Comparison of ENCODE assay signal across 18 mouse cellular contexts in the genomic region with DNA sequence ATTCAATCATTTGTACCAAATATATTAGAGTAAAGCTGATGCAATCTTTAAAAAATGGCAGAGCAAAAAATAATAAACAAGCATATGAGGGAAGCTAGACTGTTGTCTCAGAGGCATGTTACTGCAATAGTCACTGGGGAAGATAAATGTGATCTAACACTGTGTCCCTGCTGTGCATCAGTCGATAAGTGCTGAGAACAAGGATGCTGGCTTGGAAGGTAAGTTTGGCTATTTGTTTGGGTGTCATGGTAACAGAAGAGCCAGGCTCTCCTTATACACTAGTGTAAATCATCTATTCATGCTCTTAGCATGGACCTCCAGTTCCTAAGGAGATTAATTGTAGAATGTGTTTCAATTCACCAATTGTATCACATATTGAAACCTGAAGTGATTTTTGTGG.
"Had no signal": no experiment of that assay in that cellular context is flagged by ENCODE, and none has a peak within 500 bp of the region (broad histone marks: within the 10 kb centered on the region; RNA-seq: fewer than 3 reads in every experiment).

No protein-coding gene starts in this region.

- ATAC-seq: liver, embryonic 12.5 days had no signal

- H3K27me3 ChIP-seq: limb, embryonic 13.5 days; liver, embryonic 12.5 days; liver, embryonic 15.5 days; lung, embryonic 15.5 days; megakaryocyte, embryonic 14.5 days; neural tube, embryonic 12.5 days; neural tube, embryonic 15.5 days had no signal

- H3K4me2 ChIP-seq: limb, embryonic 13.5 days; liver, embryonic 12.5 days; liver, embryonic 15.5 days; lung, embryonic 15.5 days; neural tube, embryonic 12.5 days; neural tube, embryonic 15.5 days had no signal

- H3K36me3 ChIP-seq: limb, embryonic 10.5 days; limb, embryonic 13.5 days; liver, embryonic 12.5 days; liver, embryonic 15.5 days; lung, embryonic 15.5 days; neural tube, embryonic 12.5 days; neural tube, embryonic 15.5 days had no signal

- H3K4me3 ChIP-seq: limb, embryonic 10.5 days; limb, embryonic 13.5 days; liver, embryonic 12.5 days; liver, embryonic 15.5 days; lung, embryonic 15.5 days; megakaryocyte, embryonic 14.5 days; neural tube, embryonic 12.5 days; neural tube, embryonic 15.5 days had no signal

- H3K4me1 ChIP-seq: limb, embryonic 10.5 days; limb, embryonic 13.5 days; liver, embryonic 12.5 days; liver, embryonic 15.5 days; lung, embryonic 15.5 days; megakaryocyte, embryonic 14.5 days; neural tube, embryonic 12.5 days; neural tube, embryonic 15.5 days had no signal

- H3K9me3 ChIP-seq: limb, embryonic 10.5 days; limb, embryonic 13.5 days; liver, embryonic 12.5 days; liver, embryonic 15.5 days; lung, embryonic 15.5 days; neural tube, embryonic 12.5 days; neural tube, embryonic 15.5 days had no signal

- DNase-seq: kidney, adult 18-20 months; kidney, adult 9 months; kidney, postnatal 14 days; kidney, postnatal 4 days; liver; lung, adult 18-20 months; lung, postnatal 10 days; lung, postnatal 36 days; thymus, adult 18-20 months; thymus, postnatal 36 days had no signal

- H3K9ac ChIP-seq: limb, embryonic 13.5 days; liver, embryonic 12.5 days; liver, embryonic 15.5 days; lung, embryonic 15.5 days; neural tube, embryonic 12.5 days; neural tube, embryonic 15.5 days had no signal

- H3K27ac ChIP-seq: limb, embryonic 10.5 days; limb, embryonic 13.5 days; liver, embryonic 12.5 days; liver, embryonic 15.5 days; lung, embryonic 15.5 days; neural tube, embryonic 12.5 days; neural tube, embryonic 15.5 days had no signal
